Mouse (Mus musculus) adrenal gland, adult 2 months (tissue): ENCODE measurements around the gene Ptprd. TPM values are rescaled to one million over a fixed set of nuclear protein-coding genes. Genes with fewer than 3 reads are reported as not detected.
A peak's percentile ranks its signal among the peaks of the same experiment; 100 is the strongest.

Source experiments
- DNase-seq: peaks from one replicate; pipeline ENCODE4 v3.0.0; 2021
- polyA plus RNA-seq: library from polyadenylated mRNA; depleted of rRNA; stranded (reverse); fragments of >200 nt; gene quantifications from 2 replicates; pipeline ENCODE4 v1.2.3, GENCODE M21; 2012
- total RNA-seq, 2 experiments: library from RNA; stranded (reverse); gene quantifications; 2 replicates each; pipeline ENCODE4 v1.2.3; 2021

The Ptprd gene
- total and polyA plus RNA-seq, 3 experiments: 6.2 to 91.9 (median 79.1) TPM

- no peak for DNase-seq
These were observed 962.8 kb downstream of the Ptprd start for GRCm38 (mm10) chr4:77248918-77249317.

GRCm38 (mm10) chr4:77241852-77242455 is 969.8 kb downstream of the Ptprd start:
- no peak for DNase-seq

GRCm38 (mm10) chr4:77238144-77238543 is 973.6 kb downstream of the Ptprd start:
- DNase-seq: no peak

- DNase-seq: no peak
These were observed 978.5 kb downstream of the Ptprd start for GRCm38 (mm10) chr4:77233243-77233642.

- peak; percentile 1 for DNase-seq
These were observed 1042.9 kb downstream of the Ptprd start for GRCm38 (mm10) chr4:77168866-77169265.

GRCm38 (mm10) chr4:77157601-77158000 is 1054.2 kb downstream of the Ptprd start:
- no peak for DNase-seq

GRCm38 (mm10) chr4:77155561-77155960 is 1056.2 kb downstream of the Ptprd start:
- no peak for DNase-seq

- no peak for DNase-seq
These were observed 1056.7 kb downstream of the Ptprd start for GRCm38 (mm10) chr4:77155037-77155436.

GRCm38 (mm10) chr4:77124852-77125251 is 1086.9 kb downstream of the Ptprd start:
- no peak for DNase-seq

- no peak for DNase-seq
These were observed 1100.9 kb downstream of the Ptprd start for GRCm38 (mm10) chr4:77110894-77111293.

GRCm38 (mm10) chr4:77107291-77107690 is 1104.5 kb downstream of the Ptprd start:
- no peak for DNase-seq

- DNase-seq: peak; percentile 22
These were observed 1128.6 kb downstream of the Ptprd start for GRCm38 (mm10) chr4:77083165-77083564.

GRCm38 (mm10) chr4:77077607-77078006 is 1134.2 kb downstream of the Ptprd start:
- DNase-seq: no peak

GRCm38 (mm10) chr4:77050536-77051207 is 1161.1 kb downstream of the Ptprd start:
- DNase-seq: no peak

GRCm38 (mm10) chr4:77004483-77004882 is 1207.3 kb downstream of the Ptprd start:
- no peak for DNase-seq

- no peak for DNase-seq
These were observed 1215.6 kb downstream of the Ptprd start for GRCm38 (mm10) chr4:76996172-76996571.

- no peak for DNase-seq
These were observed 1221.8 kb downstream of the Ptprd start for GRCm38 (mm10) chr4:76989961-76990360.

GRCm38 (mm10) chr4:76977056-76977809 is 1234.5 kb downstream of the Ptprd start:
- no peak for DNase-seq

GRCm38 (mm10) chr4:76948251-76948650 is 1263.5 kb downstream of the Ptprd start:
- DNase-seq: peak; percentile 31

GRCm38 (mm10) chr4:76941382-76942360 is 1270.1 kb downstream of the Ptprd start:
- no peak for DNase-seq

- DNase-seq: no peak
These were observed 1280.2 kb downstream of the Ptprd start for GRCm38 (mm10) chr4:76931559-76931958.
